Mouse (Mus musculus): Measurements from ENCODE around the gene Spint3. TPM values are rescaled to one million over a fixed set of nuclear protein-coding genes. Genes with fewer than 3 reads are reported as not detected.

Spint3 gene
- polyA plus RNA-seq, 1 experiment, result not detected

DNA sequence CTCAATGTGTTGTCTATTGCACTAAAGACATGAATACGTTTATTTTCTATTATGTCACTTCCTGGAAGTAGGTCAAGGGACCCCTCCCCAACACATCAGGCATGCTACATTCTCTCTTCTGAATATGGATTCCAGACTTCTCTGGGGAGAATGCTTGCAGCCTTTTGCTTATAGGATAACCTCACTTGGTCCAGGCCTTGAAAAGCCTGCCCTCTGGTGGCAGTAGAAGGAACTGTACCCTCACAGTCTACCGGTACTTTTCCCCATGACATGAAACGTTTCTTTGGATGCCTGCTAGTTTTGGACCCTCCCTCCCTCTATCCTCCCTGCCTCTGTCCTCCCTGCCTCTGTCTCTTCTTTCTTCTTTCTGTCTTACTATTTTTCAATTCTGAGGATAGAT is 42.1 kb downstream of the Spint3 start:
- H3K4me3 ChIP-seq (replicated peaks; ENCODE audit: insufficient read depth, low read depth, low read length), result no peak overlapping the region
- DNase-seq, result peak; percentile 57 to 73
- peak; percentile 86 for TF ChIP-seq CTCF (IDR thresholded peaks at IDR 0.05; ENCODE audit: borderline replicate concordance, insufficient read depth, low read depth, low read length)
- no peak for TF ChIP-seq POLR2A (IDR thresholded peaks at IDR 0.05; ENCODE audit: borderline replicate concordance, insufficient read depth, low read length)
- H3K4me1 ChIP-seq (ENCODE audit: control insufficient read depth, insufficient read depth, low read length), result no peaks in the 10 kb centered on the region
- no peaks in the 10 kb centered on the region for H3K27me3 ChIP-seq (ENCODE audit: control insufficient read depth, insufficient read depth, low read length)
- no peak overlapping the region for H3K27ac ChIP-seq (ENCODE audit: insufficient read depth, low read length)
- WGBS, result 9% methylated on average over 3 of the region's 3 CpGs

DNA sequence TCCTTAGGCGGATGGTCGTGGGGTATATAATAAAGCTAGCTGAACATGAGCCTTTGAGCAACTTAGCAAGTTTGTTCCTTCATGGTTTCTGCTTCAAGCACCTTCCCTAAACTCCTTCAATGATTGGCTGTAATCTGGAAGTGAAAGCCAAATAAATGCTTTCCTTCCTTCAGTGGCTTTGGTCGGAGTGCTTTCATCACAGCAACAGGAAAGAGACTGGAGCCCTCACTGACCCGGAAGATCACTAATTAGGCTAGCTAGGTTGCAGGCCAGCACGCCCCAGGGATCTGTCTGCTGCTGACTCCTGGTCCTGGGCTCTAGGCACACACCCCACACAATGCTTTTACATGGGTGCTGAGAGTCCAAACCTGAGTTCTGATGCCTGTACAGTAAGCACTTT is 44.7 kb downstream of the Spint3 start:
- H3K27ac ChIP-seq (ENCODE audit: insufficient read depth, low read length), result no peak overlapping the region
- no peak for DNase-seq
- WGBS, result 60% methylated on average over 5 of the region's 5 CpGs
- H3K4me1 ChIP-seq (ENCODE audit: control insufficient read depth, insufficient read depth, low read length), result no peaks in the 10 kb centered on the region
- H3K27me3 ChIP-seq (ENCODE audit: control insufficient read depth, insufficient read depth, low read length), result no peaks in the 10 kb centered on the region
- TF ChIP-seq POLR2A (IDR thresholded peaks at IDR 0.05; ENCODE audit: borderline replicate concordance, insufficient read depth, low read length), result no peak
- TF ChIP-seq CTCF (IDR thresholded peaks at IDR 0.05; ENCODE audit: borderline replicate concordance, insufficient read depth, low read depth, low read length), result no peak
- no peak overlapping the region for H3K4me3 ChIP-seq (replicated peaks; ENCODE audit: insufficient read depth, low read depth, low read length)

DNA sequence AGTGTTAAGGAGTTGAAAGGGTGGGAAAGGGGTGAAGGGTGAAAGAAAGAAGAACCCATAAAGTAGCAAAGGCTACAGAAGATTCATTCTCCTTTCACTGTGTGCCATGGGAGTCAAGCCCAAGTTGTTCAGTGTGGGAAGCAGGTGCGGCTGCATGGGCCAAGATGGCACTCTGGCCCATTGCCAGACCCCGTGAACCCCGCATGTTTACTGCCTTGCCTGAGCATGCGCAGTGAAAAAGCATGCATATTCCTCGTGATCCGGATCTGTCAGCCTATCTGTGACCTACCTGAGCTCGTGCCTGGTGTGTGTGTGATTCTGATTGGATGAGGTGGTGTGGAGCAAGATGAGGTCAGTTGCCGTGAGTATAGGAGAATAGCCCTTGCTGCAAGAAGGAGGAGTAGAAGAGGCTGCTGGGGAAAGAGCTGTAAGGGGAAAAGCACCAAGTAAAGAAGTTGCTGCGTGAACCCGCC is 49.9 kb downstream of the Spint3 start:
- Histone ChIP-seq H3K4me3 (replicated peaks; ENCODE audit: insufficient read depth, low read depth, low read length) (peak overlapping the region; percentile 40), H3K27me3 (ENCODE audit: control insufficient read depth, insufficient read depth, low read length) (no peaks in the 10 kb centered on the region; the same call in 1 of the 2 replicates), H3K27ac (ENCODE audit: insufficient read depth, low read length) (no peak overlapping the region), H3K4me1 (ENCODE audit: control insufficient read depth, insufficient read depth, low read length) (no peaks in the 10 kb centered on the region)
- peak in 1 of 2 experiments; percentile 21 for DNase-seq
- whole genome bisulfite sequencing, result 41% methylated on average over 10 of the region's 10 CpGs
- TF ChIP-seq POLR2A (IDR thresholded peaks at IDR 0.05; ENCODE audit: borderline replicate concordance, insufficient read depth, low read length) (no peak), CTCF (IDR thresholded peaks at IDR 0.05; ENCODE audit: borderline replicate concordance, insufficient read depth, low read depth, low read length) (no peak)

DNA sequence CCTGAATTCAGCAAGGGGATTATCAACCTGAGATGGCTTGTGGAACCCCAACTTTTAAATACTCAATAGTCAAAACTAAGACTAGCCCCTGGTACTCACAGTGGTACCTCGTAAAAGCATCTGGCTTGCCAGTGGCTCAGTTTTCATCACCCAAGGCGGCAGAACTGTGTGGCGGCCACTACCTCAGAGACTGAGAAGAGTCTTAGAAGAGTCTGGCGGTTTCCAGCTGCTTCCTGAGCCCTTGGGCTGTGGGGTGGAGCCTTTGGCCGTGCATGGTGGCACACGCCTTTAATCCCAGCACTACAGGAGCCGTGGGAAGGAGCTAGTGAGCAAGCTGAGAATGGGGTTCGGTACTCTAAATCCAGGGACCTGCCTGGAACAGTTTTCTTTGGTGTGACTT is 51.0 kb downstream of the Spint3 start:
- WGBS, result 28% methylated on average over 8 of the region's 8 CpGs
- no peak for TF ChIP-seq POLR2A (IDR thresholded peaks at IDR 0.05; ENCODE audit: borderline replicate concordance, insufficient read depth, low read length)
- no peak for TF ChIP-seq CTCF (IDR thresholded peaks at IDR 0.05; ENCODE audit: borderline replicate concordance, insufficient read depth, low read depth, low read length)
- DNase-seq, result no peak

GRCm38 (mm10) chr2:164521841-164522240 is 51.4 kb downstream of the Spint3 start:
- Histone ChIP-seq H3K4me1 (ENCODE audit: control insufficient read depth, insufficient read depth, low read length) (no peaks in the 10 kb centered on the region), H3K4me3 (replicated peaks; ENCODE audit: insufficient read depth, low read depth, low read length) (no peak overlapping the region), H3K27ac (ENCODE audit: insufficient read depth, low read length) (no peak overlapping the region), H3K27me3 (ENCODE audit: control insufficient read depth, insufficient read depth, low read length) (no peaks in the 10 kb centered on the region; the same call in 1 of the 2 replicates)
- TF ChIP-seq POLR2A (IDR thresholded peaks at IDR 0.05; ENCODE audit: borderline replicate concordance, insufficient read depth, low read length) (no peak), CTCF (IDR thresholded peaks at IDR 0.05; ENCODE audit: borderline replicate concordance, insufficient read depth, low read depth, low read length) (no peak)
- 10% methylated on average over 11 of the region's 11 CpGs for WGBS
- no peak for DNase-seq

More for the DNA sequence above, 51.0 kb downstream of the Spint3 start:
- H3K4me1 ChIP-seq (ENCODE audit: control insufficient read depth, insufficient read depth, low read length), result no peaks in the 10 kb centered on the region
- H3K27me3 ChIP-seq (ENCODE audit: control insufficient read depth, insufficient read depth, low read length), result no peaks in the 10 kb centered on the region; the same call in 1 of the 2 replicates
- H3K27ac ChIP-seq (ENCODE audit: insufficient read depth, low read length), result no peak overlapping the region
- no peak overlapping the region for H3K4me3 ChIP-seq (replicated peaks; ENCODE audit: insufficient read depth, low read depth, low read length)

GRCm38 (mm10) chr2:164520782-164521181 is 52.5 kb downstream of the Spint3 start:
- TF ChIP-seq POLR2A (IDR thresholded peaks at IDR 0.05; ENCODE audit: borderline replicate concordance, insufficient read depth, low read length), result no peak
- peak; percentile 80 for TF ChIP-seq CTCF (IDR thresholded peaks at IDR 0.05; ENCODE audit: borderline replicate concordance, insufficient read depth, low read depth, low read length)
- Histone ChIP-seq H3K4me1 (ENCODE audit: control insufficient read depth, insufficient read depth, low read length) (no peaks in the 10 kb centered on the region), H3K27me3 (ENCODE audit: control insufficient read depth, insufficient read depth, low read length) (no peaks in the 10 kb centered on the region; the same call in 1 of the 2 replicates), H3K4me3 (replicated peaks; ENCODE audit: insufficient read depth, low read depth, low read length) (no peak overlapping the region), H3K27ac (ENCODE audit: insufficient read depth, low read length) (no peak overlapping the region)
- peak in 1 of 2 experiments; percentile 33 for DNase-seq
- 13% methylated on average over 3 of the region's 3 CpGs for WGBS

Other genes starting within 250 kb of the Spint3 start
- 0.20 TPM in 1 of 2 replicates, not detected in the other for gene Svs5, start 240.7 kb downstream of the Spint3 start, polyA plus RNA-seq (2012; rRNA removed)
- 0.80 TPM in 1 of 2 replicates, not detected in the other for gene Slpi, start 184.4 kb downstream of the Spint3 start, polyA plus RNA-seq (2012; rRNA removed)
- 0.34 and 0.36 TPM in 2 replicates for gene Rbpjl, start 170.3 kb downstream of the Spint3 start, polyA plus RNA-seq (2012; rRNA removed)
- 5.5 and 5.9 TPM in 2 replicates for gene Matn4, start 168.3 kb downstream of the Spint3 start, polyA plus RNA-seq (2012; rRNA removed)
- gene Sdc4, start 129.6 kb downstream of the Spint3 start, polyA plus RNA-seq (2012; rRNA removed), result 65.7 and 69.5 TPM in 2 replicates
- 73.7 and 75.4 TPM in 2 replicates for gene Sys1, start 116.5 kb downstream of the Spint3 start, polyA plus RNA-seq (2012; rRNA removed)
- 16.7 and 21.0 TPM in 2 replicates for gene Gm20458, start 112.5 kb downstream of the Spint3 start, polyA plus RNA-seq (2012; rRNA removed)
- not detected in 2 replicates for gene Trp53tg5, start 99.7 kb downstream of the Spint3 start, polyA plus RNA-seq (2012; rRNA removed)
- gene Dbndd2, start 87.4 kb downstream of the Spint3 start, polyA plus RNA-seq (2012; rRNA removed), result 428 and 462 TPM in 2 replicates
- 103 and 109 TPM in 2 replicates for gene Pigt, start 75.9 kb downstream of the Spint3 start, polyA plus RNA-seq (2012; rRNA removed)
- gene Wfdc2, start 11.0 kb downstream of the Spint3 start, polyA plus RNA-seq (2012; rRNA removed), result 0.87 and 2.1 TPM in 2 replicates
- gene Wfdc6a, start 12.0 kb upstream of the Spint3 start, polyA plus RNA-seq (2012; rRNA removed), result 0.24 TPM in 1 of 2 replicates, not detected in the other
- gene Eppin, start 20.1 kb upstream of the Spint3 start, polyA plus RNA-seq (2012; rRNA removed), result not detected in 2 replicates
- 0.11 and 0.20 TPM in 2 replicates for gene Wfdc6b, start 40.1 kb upstream of the Spint3 start, polyA plus RNA-seq (2012; rRNA removed)
- gene Wfdc8, start 40.2 kb upstream of the Spint3 start, polyA plus RNA-seq (2012; rRNA removed), result 0.06 TPM in 1 of 2 replicates, not detected in the other
- not detected in 2 replicates for gene Wfdc16, start 65.3 kb upstream of the Spint3 start, polyA plus RNA-seq (2012; rRNA removed)
- not detected in 2 replicates for gene Wfdc10, start 82.6 kb upstream of the Spint3 start, polyA plus RNA-seq (2012; rRNA removed)
- gene Wfdc9, start 83.1 kb upstream of the Spint3 start, polyA plus RNA-seq (2012; rRNA removed), result not detected in 2 replicates
- gene Wfdc11, start 100.6 kb upstream of the Spint3 start, polyA plus RNA-seq (2012; rRNA removed), result not detected in 2 replicates
- gene Wfdc13, start 111.6 kb upstream of the Spint3 start, polyA plus RNA-seq (2012; rRNA removed), result not detected in 2 replicates
- gene Spint4, start 125.0 kb upstream of the Spint3 start, polyA plus RNA-seq (2012; rRNA removed), result not detected in 2 replicates
- gene Spint5, start 141.8 kb upstream of the Spint3 start, polyA plus RNA-seq (2012; rRNA removed), result not detected in 2 replicates
- gene Wfdc3, start 172.5 kb upstream of the Spint3 start, polyA plus RNA-seq (2012; rRNA removed), result 0.84 and 0.93 TPM in 2 replicates
- gene Dnttip1, start 172.5 kb upstream of the Spint3 start, polyA plus RNA-seq (2012; rRNA removed), result 43.1 and 44.3 TPM in 2 replicates
- gene Ube2c, start 196.4 kb upstream of the Spint3 start, polyA plus RNA-seq (2012; rRNA removed), result 0.55 and 1.0 TPM in 2 replicates
- gene Tnnc2, start 206.5 kb upstream of the Spint3 start, polyA plus RNA-seq (2012; rRNA removed), result 0.57 and 0.62 TPM in 2 replicates
- 70.7 and 70.8 TPM in 2 replicates for gene Snx21, start 212.4 kb upstream of the Spint3 start, polyA plus RNA-seq (2012; rRNA removed)
- gene Acot8, start 231.4 kb upstream of the Spint3 start, polyA plus RNA-seq (2012; rRNA removed), result 36.5 and 39.3 TPM in 2 replicates
- gene Zswim3, start 231.6 kb upstream of the Spint3 start, polyA plus RNA-seq (2012; rRNA removed), result 7.6 and 8.1 TPM in 2 replicates
- gene Zswim1, start 249.2 kb upstream of the Spint3 start, polyA plus RNA-seq (2012; rRNA removed), result 19.4 and 20.0 TPM in 2 replicates